Mouse (Mus musculus): ENCODE results near the gene Hnrnph3.
A peak's percentile ranks its signal among the peaks of the same experiment; 100 is the strongest.
"Not testable (repeated sequence)": the region's sequence is repeated elsewhere in the genome, so short reads cannot be mapped to it uniquely, and the experiment has no call there.

The Hnrnph3 gene

GRCm38 (mm10) chr10:63023749-63024579 lies at the start of gene Hnrnph3, which contains the start of gene Pbld2:
Hnrnph3 (minus strand) TSS chr10:63024217.
Pbld2 (plus strand) TSS chr10:63024315.
- peak; percentile 97 to 98 for DNase-seq (ENCODE audit: low spot score in 2 of 2)

GRCm38 (mm10) chr10:63065988-63066387 lies 42.0 kb upstream of the Hnrnph3 start:
- DNase-seq (ENCODE audit: low spot score in 2 of 2), result peak; percentile 42 to 73

DNA sequence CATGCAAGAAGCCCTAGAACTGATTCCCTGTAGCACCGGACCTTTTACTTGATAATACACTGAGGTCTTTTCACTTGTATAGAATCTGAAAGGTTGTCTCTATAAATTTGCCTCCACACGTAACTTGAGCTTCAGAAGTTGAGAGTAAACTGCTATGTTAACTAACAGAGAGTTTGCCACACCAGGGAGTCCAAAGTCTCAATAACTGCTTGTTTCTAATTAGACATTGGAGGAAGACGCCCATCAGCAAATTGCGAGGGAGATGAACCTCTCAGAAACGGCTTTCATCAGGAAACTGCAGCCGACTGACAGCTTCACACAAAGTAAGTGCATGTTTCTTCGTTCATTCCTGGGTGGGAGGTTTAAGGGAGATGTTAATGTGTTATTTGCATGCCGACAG lies 41.5 kb upstream of the Hnrnph3 start:
- DNase-seq (ENCODE audit: low spot score in 2 of 2), result no peak

- DNase-seq (ENCODE audit: low spot score in 2 of 2), result no peak
These were observed 40.5 kb upstream of the Hnrnph3 start for GRCm38 (mm10) chr10:63064516-63064915.

DNA sequence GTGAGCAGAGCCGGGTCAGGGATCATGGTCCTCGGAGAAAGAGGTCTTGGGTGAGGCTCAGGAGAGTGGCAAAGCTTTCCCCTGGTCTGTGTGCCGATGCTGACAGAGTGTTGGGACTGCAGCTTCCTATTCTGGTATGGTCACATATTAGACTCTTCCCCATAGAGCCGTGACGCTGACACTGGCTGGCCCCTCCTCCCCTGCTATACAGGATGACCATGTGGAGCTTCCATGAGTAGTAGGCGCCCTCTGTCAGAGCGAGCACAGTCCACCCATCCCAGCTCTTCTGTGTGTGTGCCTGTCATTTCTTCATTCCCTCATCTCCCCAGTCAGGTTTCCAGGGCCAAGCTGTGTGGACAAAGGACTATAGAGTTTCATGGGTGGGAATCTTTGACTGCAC lies 39.3 kb upstream of the Hnrnph3 start:
- DNase-seq (ENCODE audit: low spot score in 2 of 2), result no peak

DNA sequence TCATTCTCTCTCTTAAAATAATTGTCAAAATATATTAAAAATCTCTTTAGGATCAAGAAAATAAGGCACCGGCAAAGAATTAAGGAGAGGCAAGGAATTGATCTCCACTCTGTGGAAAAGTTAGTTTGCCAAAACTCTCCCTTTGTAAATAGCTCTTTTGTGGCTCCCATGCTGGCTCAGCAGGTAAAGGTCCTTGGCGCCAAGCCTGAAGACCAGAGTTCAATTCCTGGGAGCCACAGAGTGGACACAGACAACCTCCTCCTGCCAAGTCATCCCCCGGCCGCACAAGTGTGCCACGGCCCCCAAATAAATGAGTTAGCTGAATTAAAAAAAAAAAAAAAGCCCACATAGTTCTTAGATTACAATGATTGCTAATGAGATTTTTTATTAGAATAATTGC lies 38.7 kb upstream of the Hnrnph3 start:
- DNase-seq (ENCODE audit: low spot score in 2 of 2), result no peak

DNA sequence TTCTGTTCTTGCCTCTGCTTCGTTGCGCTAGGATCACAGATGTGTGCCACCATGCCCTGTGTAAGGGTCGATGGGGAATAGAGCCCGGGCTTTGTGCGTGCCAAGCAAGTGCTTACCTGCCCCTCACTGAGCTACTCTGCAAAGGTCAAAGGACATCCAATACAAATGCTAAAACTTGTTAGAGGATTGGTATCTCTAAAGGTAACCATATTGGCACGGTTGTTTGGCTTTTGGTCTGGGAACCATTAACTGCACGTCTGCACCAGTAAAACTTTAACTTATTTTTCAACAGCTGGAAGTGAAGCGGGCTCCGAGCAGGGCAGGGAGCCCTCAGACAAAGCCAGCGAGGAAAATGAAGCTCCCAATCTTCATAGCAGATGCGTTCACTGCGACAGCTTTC lies 37.2 kb upstream of the Hnrnph3 start:
- no peak for DNase-seq (ENCODE audit: low spot score in 2 of 2)

DNA sequence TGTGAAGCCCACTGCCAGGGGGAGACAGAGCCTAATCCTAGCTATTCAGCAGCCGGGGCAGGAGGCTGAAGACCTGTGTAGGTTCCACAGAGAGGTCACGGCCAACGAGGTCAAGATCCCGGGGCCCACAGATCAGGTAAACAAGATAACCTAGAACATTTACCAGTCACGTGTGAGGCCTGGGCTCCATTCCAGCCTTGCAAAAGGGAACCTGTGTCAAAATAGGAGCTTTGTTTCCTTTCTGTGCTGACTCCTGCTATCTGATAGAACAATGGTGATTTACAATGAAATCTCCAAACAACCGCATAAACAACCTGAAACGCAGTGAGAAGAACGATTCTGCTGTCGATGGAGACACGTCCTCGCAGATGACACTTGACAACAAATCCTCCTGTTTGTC lies 36.4 kb upstream of the Hnrnph3 start:
- DNase-seq (ENCODE audit: low spot score in 2 of 2), result no peak

DNA sequence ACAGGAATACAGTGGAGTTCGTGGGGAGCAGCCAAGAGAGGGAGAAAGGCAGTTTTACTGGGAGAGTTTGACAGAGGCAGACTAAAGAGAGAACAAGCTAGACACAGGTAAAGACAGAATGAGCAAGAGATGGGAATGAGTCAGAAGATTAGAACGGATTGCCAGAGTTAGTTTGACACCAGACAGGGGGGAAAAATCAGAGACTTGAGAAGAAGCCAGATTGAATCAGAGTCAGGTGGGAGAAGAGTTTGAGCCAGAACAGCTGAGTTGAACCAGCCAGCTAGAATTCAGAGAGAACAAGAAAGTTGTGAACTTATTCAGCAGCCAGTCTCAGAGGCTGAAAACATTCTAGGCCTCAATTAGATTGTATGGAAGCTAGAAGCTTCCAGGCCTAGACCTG lies 35.8 kb upstream of the Hnrnph3 start, which contains the start of gene Pbld1:
Gene Pbld1, plus strand, starts transcription at position 301 of the 400 bp plus-strand sequence.
- DNase-seq (ENCODE audit: low spot score in 2 of 2), result no peak

DNA sequence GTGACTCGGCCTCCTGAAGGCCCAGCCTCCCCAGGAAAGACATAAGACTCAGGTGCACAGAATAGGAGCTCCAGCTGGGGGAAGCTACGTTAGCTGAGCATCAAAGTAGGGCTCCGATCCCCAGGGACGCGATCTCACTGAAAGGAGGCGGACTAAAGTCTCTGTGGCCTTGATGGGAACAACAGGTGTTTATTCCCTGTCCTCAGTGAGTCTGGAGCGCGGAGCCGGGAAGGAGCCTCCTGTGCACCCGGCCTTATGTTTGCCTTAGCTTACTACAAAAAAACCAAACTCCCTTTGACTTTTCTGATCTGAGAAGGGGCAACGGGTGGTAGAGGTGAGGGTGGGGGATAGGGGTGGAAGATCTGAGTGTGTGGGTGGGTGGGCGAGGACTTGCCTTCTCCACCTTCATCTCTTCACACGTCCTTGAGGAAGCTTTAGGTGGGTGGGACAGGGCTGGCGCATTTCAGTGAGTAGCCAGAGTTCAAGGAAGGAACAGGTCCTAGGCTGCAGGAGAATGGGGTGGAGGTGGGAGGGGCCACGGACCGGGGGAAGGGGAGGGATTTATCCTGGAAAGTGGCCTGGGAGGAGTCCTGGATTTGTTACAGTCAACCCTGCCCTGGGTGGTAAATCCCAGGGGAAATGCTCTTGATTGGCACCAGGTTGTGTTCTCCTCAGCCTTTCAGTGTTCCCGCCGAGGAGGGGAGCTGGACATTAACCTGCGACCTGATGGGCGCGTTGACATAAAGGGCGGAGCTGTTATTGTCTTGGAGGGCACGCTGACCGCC lies 33.1 kb upstream of the Hnrnph3 start:
- DNase-seq (ENCODE audit: low spot score in 2 of 2), result no peak

DNA sequence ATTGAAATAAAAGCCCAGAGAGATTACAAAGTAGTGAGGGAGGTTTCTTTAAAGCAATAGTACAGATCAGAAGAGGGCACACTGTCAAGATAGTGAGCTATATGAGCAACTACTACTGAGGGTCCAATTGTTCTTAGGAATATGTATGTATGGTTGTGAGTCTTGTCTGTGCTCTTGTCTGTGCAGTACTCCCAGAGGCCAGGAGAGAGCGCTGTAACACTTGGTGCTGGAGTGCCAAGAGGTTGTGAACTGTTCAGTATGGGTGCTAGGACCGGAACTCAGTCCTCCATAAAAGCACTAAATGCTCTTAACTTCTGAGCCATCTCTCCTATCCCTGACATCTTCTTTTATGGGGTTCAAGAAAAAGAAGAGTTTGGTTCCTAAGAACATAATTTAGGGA lies 30.6 kb upstream of the Hnrnph3 start:
- DNase-seq (ENCODE audit: low spot score in 2 of 2), result no peak

DNA sequence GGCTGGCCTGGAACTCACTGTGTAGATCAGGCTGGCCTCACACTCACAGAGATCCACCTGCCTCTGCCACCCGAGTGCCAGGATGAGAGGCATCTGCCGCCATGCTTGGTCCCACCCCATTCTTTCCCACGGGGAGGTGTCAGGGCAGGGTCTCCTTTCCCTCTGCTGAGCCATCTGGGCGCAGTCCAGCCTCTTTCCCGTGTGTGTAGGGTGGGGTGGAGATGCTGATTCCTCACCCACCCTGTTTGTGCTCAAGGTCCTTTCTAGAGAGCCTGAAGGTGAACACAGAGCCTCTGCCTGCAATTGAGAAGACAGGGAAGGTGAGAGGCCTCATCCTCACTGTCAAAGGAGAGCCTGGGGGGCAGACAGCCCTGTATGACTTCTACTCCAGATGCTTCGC lies 30.1 kb upstream of the Hnrnph3 start:
- not testable (repeated sequence) for DNase-seq (ENCODE audit: low spot score in 2 of 2)

DNA sequence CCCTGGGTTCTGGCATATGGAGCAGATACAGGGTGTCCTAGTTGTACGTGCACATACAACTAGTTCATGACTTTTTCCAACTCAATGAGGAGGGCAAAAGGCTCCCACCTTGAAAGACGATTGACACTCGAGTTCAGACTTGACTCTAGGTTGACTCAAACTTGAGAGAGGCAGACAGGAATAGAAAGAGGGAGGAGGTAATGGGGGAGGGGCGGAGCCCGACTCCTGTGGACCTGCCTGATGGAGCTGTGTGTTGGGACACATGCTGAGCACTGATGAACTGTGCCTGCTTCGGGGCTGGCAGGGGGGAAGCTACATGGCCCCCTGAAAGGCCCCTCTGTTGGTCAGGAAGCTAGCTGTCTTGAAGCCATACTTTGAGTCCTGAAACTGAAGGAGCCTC lies 29.0 kb upstream of the Hnrnph3 start:
- no peak for DNase-seq (ENCODE audit: low spot score in 2 of 2)

DNA sequence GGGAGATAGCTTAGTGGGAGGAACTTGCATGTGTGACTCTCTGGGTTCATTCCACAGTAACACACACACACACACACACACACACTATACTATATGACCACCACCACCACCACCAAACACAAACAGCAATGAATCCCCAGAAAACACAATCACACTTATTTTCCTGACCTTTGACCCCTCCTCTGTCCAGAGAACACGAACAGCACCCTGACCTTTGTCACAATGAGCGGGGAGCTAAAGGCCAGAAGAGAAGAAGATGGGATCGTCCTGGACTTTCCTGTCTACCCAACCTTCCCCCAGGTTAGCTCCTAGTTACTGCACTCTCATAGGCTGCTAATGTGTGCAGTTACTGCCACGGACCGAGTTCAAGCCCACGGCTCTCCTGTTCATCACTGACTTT lies 28.0 kb upstream of the Hnrnph3 start:
- DNase-seq (ENCODE audit: low spot score in 2 of 2), result no peak

DNA sequence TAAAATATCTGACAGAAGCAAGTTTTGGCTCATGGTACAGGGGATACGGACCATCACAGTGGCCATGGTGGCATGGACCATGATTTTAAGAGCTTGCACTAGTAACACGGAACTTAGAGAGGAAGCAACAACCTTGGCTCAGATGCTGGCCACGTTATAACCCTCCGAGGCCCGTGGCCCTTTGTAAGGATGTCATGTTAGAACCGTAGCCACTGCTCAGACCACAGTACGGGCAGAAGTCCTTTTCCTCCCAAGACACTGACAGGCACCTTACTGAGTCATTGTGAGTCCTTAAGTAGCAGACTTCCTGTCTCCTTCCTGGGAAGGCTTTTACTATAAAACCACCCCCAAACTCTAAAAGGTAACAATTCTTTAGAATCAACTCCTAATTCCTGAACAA lies 27.2 kb upstream of the Hnrnph3 start:
- no peak for DNase-seq (ENCODE audit: low spot score in 2 of 2)

DNA sequence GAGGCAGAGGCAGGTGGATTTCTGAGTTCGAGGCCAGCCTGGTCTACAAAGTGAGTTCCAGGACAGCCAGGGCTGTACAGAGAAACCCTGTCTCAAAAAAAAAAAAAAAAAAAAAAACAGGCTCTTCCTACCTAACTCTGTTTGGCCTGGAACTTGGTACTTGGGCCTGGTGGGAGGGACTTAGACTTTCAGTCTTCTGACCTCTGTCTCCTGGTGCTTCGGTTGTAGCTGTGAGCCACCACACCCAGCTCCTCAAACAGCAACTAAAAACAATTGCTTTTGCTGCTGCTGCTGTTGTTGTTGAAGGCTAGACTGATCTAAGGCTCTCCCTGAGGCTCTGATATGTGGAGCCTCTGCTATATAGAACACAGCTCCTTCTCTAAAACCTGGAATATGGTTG lies 25.1 kb upstream of the Hnrnph3 start:
- DNase-seq (ENCODE audit: low spot score in 2 of 2), result no peak

- DNase-seq (ENCODE audit: low spot score in 2 of 2), result no peak
These were observed 23.7 kb upstream of the Hnrnph3 start for GRCm38 (mm10) chr10:63047751-63048150.

GRCm38 (mm10) chr10:63043154-63043553 lies 19.1 kb upstream of the Hnrnph3 start:
- DNase-seq (ENCODE audit: low spot score in 2 of 2), result no peak

GRCm38 (mm10) chr10:63039867-63040628 lies 16.0 kb upstream of the Hnrnph3 start:
- DNase-seq (ENCODE audit: low spot score in 2 of 2), result no peak

DNA sequence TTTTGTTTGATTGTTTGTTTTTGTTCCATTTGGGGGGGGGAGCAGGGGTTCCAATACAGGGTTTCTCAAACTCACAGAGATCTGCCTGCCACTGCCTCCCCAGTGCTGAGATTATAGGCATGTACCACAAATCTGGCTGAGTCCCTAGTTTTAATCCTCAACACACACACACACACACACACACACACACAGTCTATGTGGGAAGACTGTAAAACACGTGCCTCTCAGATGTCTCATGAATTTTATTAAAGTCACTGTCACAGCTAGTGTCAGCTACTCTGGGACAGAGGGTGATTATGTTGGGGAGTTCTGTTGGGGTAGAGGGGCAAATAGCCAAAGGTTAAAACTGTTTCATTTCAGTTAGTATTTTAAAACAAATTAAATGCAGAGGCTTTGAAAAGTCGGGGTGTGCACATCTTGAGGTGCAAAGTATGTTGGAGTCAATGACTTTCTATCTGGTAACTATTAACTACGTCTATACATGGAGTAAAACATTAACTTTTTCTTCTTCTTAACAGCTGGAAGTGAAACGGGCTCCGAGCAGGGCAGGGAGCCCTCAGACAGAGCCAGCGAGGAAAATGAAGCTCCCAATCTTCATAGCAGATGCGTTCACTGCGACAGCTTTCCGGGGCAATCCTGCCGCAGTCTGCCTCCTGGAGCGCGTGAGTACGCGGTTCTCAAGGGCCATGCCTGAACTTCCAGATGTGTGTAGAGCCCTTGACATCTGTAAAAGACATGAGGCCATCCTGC lies 14.7 kb upstream of the Hnrnph3 start:
- no peak for DNase-seq (ENCODE audit: low spot score in 2 of 2)

DNA sequence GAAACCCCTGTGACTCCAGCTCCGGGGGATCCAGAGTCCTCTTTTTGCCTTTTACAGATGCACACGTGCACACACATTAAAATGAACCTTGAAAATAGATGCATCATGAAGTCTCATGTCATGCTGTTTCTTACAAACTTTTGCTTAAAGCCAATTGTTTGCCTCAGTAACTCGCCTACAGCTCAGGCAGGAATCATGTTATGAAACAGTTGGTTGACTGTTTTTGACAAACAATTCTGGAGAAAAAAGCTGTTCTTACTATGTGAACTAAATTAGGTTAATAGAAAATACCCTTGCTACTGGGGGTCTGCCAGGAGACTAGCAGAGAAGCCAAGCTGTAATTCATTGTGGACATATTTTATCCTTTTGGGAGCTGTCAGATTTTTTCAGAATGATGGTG lies 8.9 kb upstream of the Hnrnph3 start:
- DNase-seq (ENCODE audit: low spot score in 2 of 2), result no peak
